Mouse (Mus musculus) spleen, adult 12 weeks (tissue): ENCODE measurements around the gene Cldn6.

Source experiments
- DNase-seq: peaks from one replicate; pipeline ENCODE4 v3.0.0; 2022; ENCODE audit warnings: low spot score

The Cldn6 gene

GRCm38 (mm10) chr17:23679127-23679835, at the start of gene Cldn6:
Cldn6 (plus strand) TSS chr17:23679249.
- DNase-seq: no peak

GRCm38 (mm10) chr17:23630195-23631020, 48.6 kb upstream of the Cldn6 start:
- DNase-seq: peak; percentile 59

- no peak for DNase-seq
Observed at GRCm38 (mm10) chr17:23631241-23631640, 47.8 kb upstream of the Cldn6 start.

GRCm38 (mm10) chr17:23644613-23645495, 34.2 kb upstream of the Cldn6 start, which contains the start of gene Mmp25:
Mmp25 (minus strand) TSS chr17:23645277.
- DNase-seq: no peak

GRCm38 (mm10) chr17:23645894-23646293, 33.2 kb upstream of the Cldn6 start:
- no peak for DNase-seq

GRCm38 (mm10) chr17:23651363-23651762, 27.7 kb upstream of the Cldn6 start:
- no peak for DNase-seq

GRCm38 (mm10) chr17:23653324-23653723, 25.7 kb upstream of the Cldn6 start:
- no peak for DNase-seq

GRCm38 (mm10) chr17:23654001-23654400, 25.0 kb upstream of the Cldn6 start:
- no peak for DNase-seq

- no peak for DNase-seq
Observed at GRCm38 (mm10) chr17:23654410-23654809, 24.6 kb upstream of the Cldn6 start.

GRCm38 (mm10) chr17:23658450-23658849, 20.6 kb upstream of the Cldn6 start:
- DNase-seq: no peak

- no peak for DNase-seq
Observed at GRCm38 (mm10) chr17:23660117-23660875, 18.8 kb upstream of the Cldn6 start, which contains the start of gene Bicdl2. Bicdl2 (plus strand) TSS chr17:23660506.

- no peak for DNase-seq
Observed at GRCm38 (mm10) chr17:23660876-23661200, 18.2 kb upstream of the Cldn6 start.

GRCm38 (mm10) chr17:23661526-23661925, 17.5 kb upstream of the Cldn6 start:
- no peak for DNase-seq

GRCm38 (mm10) chr17:23664556-23665021, 14.5 kb upstream of the Cldn6 start:
- no peak for DNase-seq

GRCm38 (mm10) chr17:23665511-23665910, 13.5 kb upstream of the Cldn6 start:
- DNase-seq: no peak

GRCm38 (mm10) chr17:23670516-23671074, 8.5 kb upstream of the Cldn6 start:
- no peak for DNase-seq

- no peak for DNase-seq
Observed at GRCm38 (mm10) chr17:23671519-23671918, 7.5 kb upstream of the Cldn6 start.

- DNase-seq: no peak
Observed at GRCm38 (mm10) chr17:23672761-23673160, 6.3 kb upstream of the Cldn6 start.

- DNase-seq: peak; percentile 82
Observed at GRCm38 (mm10) chr17:23673424-23674073, 5.5 kb upstream of the Cldn6 start, which contains the start of the genes Hcfc1r1 and Thoc6. Hcfc1r1 (plus strand) TSS chr17:23673596. Thoc6 (minus strand) TSS chr17:23673882.

GRCm38 (mm10) chr17:23674271-23674952, 4.6 kb upstream of the Cldn6 start:
- no peak for DNase-seq
